Mouse (Mus musculus): ENCODE measurements around the gene Fam172a.

The Fam172a gene

GRCm38 (mm10) chr13:78102337-78102736, 400.5 kb downstream of the Fam172a start:
- no peak for DNase-seq (ENCODE audit: low read depth)

DNA sequence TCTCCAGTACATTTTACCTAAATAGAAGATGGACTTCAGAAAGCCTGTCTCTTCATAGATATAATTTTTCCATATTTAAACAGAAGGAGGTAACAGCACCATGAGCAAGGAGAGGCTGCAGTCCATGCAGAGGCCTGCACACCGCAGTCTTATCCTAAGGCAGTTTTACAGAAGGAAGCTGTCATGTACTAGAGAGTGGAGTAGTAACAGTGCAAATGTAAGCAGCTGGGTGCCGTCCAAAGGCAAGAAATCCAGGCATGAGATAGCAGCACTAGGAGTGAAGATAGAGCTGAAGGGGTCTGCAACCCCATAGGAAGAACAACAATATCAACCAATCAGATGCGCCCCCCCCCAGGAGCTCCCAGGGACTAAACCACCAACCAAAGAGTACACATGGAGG, 403.0 kb downstream of the Fam172a start:
- DNase-seq (ENCODE audit: low read depth) = no peak

- no peak for DNase-seq (ENCODE audit: low read depth)
Observed at GRCm38 (mm10) chr13:78110648-78111047, 408.8 kb downstream of the Fam172a start.

- DNase-seq (ENCODE audit: low read depth) = no peak
Observed at GRCm38 (mm10) chr13:78113978-78114377, 412.1 kb downstream of the Fam172a start.

- no peak for DNase-seq (ENCODE audit: low read depth)
Observed at GRCm38 (mm10) chr13:78118715-78119114, 416.9 kb downstream of the Fam172a start.

DNA sequence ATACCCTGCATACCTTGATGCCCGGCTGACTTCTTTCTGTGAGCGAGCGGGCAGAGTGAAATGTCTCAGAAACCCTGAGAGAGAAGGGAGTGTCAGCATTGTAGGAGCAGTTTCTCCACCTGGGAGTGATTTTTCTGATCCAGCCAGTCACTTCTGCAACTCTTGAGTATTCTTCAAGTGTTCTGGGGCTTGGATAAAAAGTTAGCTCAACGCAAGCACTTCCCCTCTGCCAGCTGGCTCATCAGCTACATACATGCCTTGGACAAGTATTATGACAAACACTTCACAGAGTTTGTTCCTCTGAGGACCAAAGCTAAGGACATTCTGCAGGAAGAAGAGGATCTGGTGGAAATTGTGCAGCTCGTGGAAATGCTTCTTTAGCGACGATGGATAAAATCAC, 420.2 kb downstream of the Fam172a start:
- no peak for DNase-seq (ENCODE audit: low read depth)

GRCm38 (mm10) chr13:78123911-78124426, 422.1 kb downstream of the Fam172a start:
- DNase-seq (ENCODE audit: low read depth) = no peak

GRCm38 (mm10) chr13:78157465-78157864, 455.6 kb downstream of the Fam172a start:
- DNase-seq (ENCODE audit: low read depth) = no peak

DNA sequence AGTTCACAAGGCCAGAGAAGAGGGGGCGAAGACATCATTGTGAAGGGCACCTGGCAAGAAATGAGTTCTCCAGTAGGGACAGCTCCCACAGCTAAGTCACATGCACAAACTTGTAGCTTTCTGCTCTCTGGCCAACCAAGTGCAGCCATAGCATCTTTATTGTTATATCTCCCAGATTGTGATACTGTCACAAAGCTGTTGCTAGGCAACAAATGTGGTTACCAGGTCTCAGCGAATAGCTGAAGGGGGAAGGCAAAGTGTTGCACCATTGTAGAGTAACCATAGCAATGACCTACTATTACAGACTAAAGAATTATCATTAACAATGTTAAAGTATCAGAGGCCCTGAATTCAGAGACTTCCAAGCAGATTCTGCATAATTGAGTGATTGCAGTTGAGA, 460.3 kb downstream of the Fam172a start:
- DNase-seq (ENCODE audit: low read depth) = no peak

- DNase-seq (ENCODE audit: low read depth) = peak; percentile 88
Observed at GRCm38 (mm10) chr13:78163087-78163958, 461.5 kb downstream of the Fam172a start.

- no peak for DNase-seq (ENCODE audit: low read depth)
Observed at GRCm38 (mm10) chr13:78164941-78165340, 463.1 kb downstream of the Fam172a start.

DNA sequence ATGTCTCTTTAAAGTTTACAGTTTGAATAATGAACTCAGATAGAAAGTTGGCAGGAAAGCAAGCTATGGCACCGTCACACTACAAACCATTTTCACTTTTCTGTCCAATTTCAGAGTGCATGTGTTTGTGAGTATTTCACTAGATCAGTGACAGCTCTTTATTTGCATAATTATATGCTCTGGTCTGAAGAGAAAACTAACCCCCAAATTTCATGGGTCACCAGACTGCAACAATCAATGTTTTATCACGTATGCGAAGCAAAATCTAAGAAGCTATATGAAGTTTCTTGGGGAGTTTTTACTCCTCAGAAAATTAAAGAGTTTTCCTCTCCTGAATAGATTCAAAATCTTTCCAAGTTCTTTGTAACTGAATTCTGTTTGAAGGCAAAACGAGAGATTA, 466.3 kb downstream of the Fam172a start:
- no peak for DNase-seq (ENCODE audit: low read depth)

DNA sequence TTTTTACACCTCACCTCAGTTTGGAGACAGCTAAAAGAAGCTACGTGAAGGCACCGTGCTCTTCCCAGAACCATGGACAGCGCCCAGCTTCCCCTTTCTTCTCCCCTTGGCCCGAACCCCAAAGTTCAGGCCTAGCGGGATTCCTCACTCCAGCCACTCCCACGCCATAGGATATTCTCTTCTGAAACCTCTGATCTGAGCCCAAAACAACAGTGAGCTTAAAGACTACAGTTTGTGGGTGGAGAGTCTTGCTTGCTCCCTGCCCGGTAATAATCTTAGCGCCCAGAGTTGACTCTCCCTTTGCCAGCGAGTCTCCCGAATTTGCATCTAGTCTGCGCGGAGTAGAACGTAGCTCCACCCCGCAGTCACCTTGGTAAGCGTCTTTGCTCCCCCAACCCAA, 469.5 kb downstream of the Fam172a start:
- peak; percentile 57 for DNase-seq (ENCODE audit: low read depth)

GRCm38 (mm10) chr13:78171984-78172636, 470.3 kb downstream of the Fam172a start:
- no peak for DNase-seq (ENCODE audit: low read depth)

DNA sequence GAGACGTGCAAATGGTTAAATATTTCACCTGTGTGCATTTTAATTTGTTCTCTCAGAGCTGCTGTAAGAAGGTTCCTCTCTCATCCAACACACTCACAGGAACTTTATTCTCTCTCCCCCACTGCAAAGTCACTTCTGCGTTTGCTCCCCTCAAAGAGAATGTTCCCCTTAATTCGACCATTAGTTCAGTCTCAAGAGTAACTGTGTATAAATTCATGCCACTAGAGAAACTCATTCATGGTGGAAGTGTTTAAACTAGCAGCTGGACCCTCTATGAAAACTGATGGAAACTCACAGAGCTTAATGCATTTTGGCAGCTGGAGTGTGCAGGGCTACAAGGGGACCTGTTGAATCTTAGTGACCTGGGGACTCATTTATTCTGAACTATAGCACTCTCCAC, 471.0 kb downstream of the Fam172a start:
- DNase-seq (ENCODE audit: low read depth) = no peak

- DNase-seq (ENCODE audit: low read depth) = no peak
Observed at GRCm38 (mm10) chr13:78174191-78174590, 472.4 kb downstream of the Fam172a start.

DNA sequence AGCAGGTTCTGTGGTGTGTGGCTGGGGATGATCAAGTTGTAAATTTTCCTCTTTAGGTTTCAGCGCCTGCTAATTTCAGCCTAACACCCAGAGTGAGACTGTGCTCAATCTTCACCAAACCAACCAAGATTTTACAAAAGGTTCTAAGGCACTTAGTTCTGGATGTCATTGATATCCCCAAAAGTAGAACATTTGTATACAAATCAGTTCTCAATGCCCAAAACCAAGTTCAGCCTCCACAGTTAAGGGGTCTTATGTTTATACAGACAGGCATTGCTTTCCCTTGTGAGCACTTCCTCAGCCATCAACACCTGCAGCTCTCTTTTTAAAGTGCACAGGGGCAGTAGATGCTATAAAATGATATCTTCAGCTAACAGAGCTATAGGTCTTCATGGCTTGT, 473.1 kb downstream of the Fam172a start:
- DNase-seq (ENCODE audit: low read depth) = no peak

DNA sequence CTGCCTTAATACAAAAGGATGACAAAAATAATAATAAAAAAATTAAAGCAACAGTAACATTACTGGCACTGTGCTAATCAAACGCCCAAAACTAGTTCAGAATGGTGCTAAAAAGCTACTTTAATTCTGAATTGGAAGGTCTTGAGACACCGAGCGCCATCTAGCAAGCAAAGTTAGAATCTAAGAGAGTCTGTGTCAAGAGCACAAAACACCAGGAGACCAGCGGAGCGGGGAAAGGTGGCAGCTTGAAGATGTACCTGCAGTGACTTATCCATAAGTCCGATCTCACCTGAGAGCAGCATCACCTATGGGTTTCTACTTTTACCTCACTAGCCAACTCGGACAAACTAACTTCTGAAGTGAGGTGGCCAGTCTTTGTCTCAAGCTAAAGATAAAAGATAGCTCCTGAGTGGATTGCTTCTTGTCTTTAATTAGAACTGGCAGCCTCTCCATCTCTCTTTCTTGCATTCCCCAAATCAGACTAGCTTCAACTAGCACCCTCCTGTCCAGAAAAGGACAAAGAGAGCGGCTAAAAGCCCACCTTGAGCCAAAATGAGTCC, 474.1 kb downstream of the Fam172a start:
- no peak for DNase-seq (ENCODE audit: low read depth)

DNA sequence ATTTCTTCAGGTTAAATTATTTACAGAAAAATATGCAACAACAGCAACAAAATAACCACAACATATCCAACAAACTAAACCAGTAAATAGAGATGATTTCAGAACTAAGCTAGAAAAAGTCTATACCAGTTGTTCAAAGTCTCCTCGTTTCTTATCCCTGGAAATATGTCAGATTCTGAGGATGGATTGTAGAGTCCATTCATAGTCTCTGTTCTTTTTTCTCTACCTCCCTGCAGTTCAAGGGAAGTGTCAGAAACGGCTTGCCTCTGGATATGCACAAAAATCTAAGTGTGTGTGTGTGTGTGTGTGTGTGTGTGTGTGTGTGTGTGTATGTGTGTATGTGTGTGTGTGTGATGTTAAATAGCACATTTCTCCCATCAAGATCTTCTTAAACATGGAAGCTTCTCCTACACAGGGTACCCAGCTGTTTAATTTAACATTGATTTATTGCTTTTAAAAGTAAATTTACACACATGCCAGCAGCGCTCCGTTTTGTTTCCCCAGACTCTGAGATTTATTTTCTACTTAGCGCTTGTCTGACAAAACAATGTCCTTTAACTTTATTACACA, 475.6 kb downstream of the Fam172a start:
- DNase-seq (ENCODE audit: low read depth) = no peak

DNA sequence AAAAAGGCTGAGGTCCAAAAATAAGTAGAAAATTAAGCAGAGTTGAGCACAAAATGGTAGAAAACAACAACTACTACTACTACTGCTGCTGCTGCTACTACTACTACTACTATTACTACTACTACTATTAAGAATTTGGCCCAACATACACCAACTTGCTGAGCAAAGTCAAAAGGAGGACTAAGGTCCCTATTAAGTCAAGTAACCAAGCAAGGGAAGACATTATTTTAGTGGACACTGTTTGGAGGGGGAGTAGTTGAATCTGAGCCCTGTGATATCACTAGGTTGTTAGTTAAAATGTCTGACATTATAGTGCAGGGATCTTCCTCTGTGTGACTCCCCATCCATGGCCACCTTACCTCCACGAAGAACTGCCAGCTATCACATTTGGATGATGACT, 476.2 kb downstream of the Fam172a start:
- no peak for DNase-seq (ENCODE audit: low read depth)

GRCm38 (mm10) chr13:78178771-78179170, 476.9 kb downstream of the Fam172a start:
- no peak for DNase-seq (ENCODE audit: low read depth)

GRCm38 (mm10) chr13:78179312-78180097, 477.7 kb downstream of the Fam172a start:
- DNase-seq (ENCODE audit: low read depth) = no peak

All from NIH3T3 (cell line).